Comparison of ENCODE assay signal across 16 mouse cellular contexts in genomic region chr10:11661660-11662250, GRCm38 (mm10).
A peak's percentile ranks its signal among the peaks of the same experiment; 100 is the strongest.
DNase-seq lines count a peak whose midpoint lies in the region; ATAC-seq and TF ChIP-seq lines count a peak whose summit lies in the region.
"Had no signal": no experiment of that assay in that cellular context is flagged by ENCODE, and none has a peak within 500 bp of the region (broad histone marks: within the 10 kb centered on the region; RNA-seq: fewer than 3 reads in every experiment).

No protein-coding gene starts in this region.

- no peak for TF ChIP-seq CTCF in hindbrain, postnatal 0 days (IDR thresholded peaks at IDR 0.05; ENCODE audit: low read depth)
- no peak for TF ChIP-seq CTCF in intestine, postnatal 0 days (IDR thresholded peaks at IDR 0.05; ENCODE audit: low read depth)

- H3K4me2 ChIP-seq in hindbrain, postnatal 0 days (ENCODE audit: low read depth, low read length) = no peak overlapping the region
- H3K4me2 ChIP-seq in hindbrain, embryonic 11.5 days (replicated peaks; ENCODE audit: low read depth, low read length) = no peak overlapping the region
- no peak overlapping the region for H3K4me2 ChIP-seq in intestine, postnatal 0 days (replicated peaks; ENCODE audit: low read depth)
- H3K4me2 ChIP-seq: embryonic facial prominence, embryonic 13.5 days; liver, embryonic 12.5 days; neural tube, embryonic 15.5 days had no signal

- peak; percentile 0 for DNase-seq in cerebellum, adult 9-10 months
- no peak for DNase-seq in cerebellum, adult 8-10 months
- peak; percentile 17 for DNase-seq in hindbrain, postnatal 0 days (ENCODE audit: low spot score)
- no peak for DNase-seq in hindbrain, embryonic 11.5 days (ENCODE audit: low spot score)
- peak; percentile 7 for DNase-seq in NIH3T3 (ENCODE audit: low read depth)
- peak; percentile 66 for DNase-seq in right cerebral cortex, adult 18-20 months
- DNase-seq in urinary bladder, postnatal 36 days (ENCODE audit: low spot score in 2 of 2) = no peak
- DNase-seq: adrenal gland, adult 2 months; forebrain, postnatal 0 days; kidney, adult 18-20 months; lung, postnatal 36 days had no signal

- no peak overlapping the region for H3K9ac ChIP-seq in hindbrain, postnatal 0 days (replicated peaks; ENCODE audit: low read length)
- no peak overlapping the region for H3K9ac ChIP-seq in hindbrain, embryonic 11.5 days (ENCODE audit: low read depth, low read length)
- H3K9ac ChIP-seq in intestine, postnatal 0 days (ENCODE audit: low read depth, low read length) = no peak overlapping the region
- H3K9ac ChIP-seq: embryonic facial prominence, embryonic 13.5 days; forebrain, postnatal 0 days; liver, embryonic 12.5 days; neural tube, embryonic 15.5 days had no signal

- no peak overlapping the region for H3K27ac ChIP-seq in hindbrain, postnatal 0 days
- H3K27ac ChIP-seq in hindbrain, embryonic 11.5 days (ENCODE audit: low read depth, low read length) = no peak overlapping the region
- H3K27ac ChIP-seq in intestine, postnatal 0 days (ENCODE audit: low read depth, low read length) = no peak overlapping the region
- H3K27ac ChIP-seq: embryonic facial prominence, embryonic 13.5 days; liver, embryonic 12.5 days; neural tube, embryonic 15.5 days had no signal

- WGBS in hindbrain, postnatal 0 days = 52% methylated on average over 5 of the region's 5 CpGs
- 74% methylated on average over 5 of the region's 5 CpGs for WGBS in hindbrain, embryonic 11.5 days
- WGBS in intestine, postnatal 0 days = 62% methylated on average over 5 of the region's 5 CpGs

- no peak overlapping the region for H3K4me3 ChIP-seq in hindbrain, postnatal 0 days (ENCODE audit: low read length)
- no peak overlapping the region for H3K4me3 ChIP-seq in hindbrain, embryonic 11.5 days (ENCODE audit: low read depth, low read length)
- no peak overlapping the region for H3K4me3 ChIP-seq in intestine, postnatal 0 days (ENCODE audit: low read depth, low read length)
- H3K4me3 ChIP-seq: embryonic facial prominence, embryonic 13.5 days; liver, embryonic 12.5 days; neural tube, embryonic 15.5 days had no signal

- H3K9me3 ChIP-seq in hindbrain, postnatal 0 days (ENCODE audit: low read length) = no peaks in the 10 kb centered on the region
- no peaks in the 10 kb centered on the region for H3K9me3 ChIP-seq in hindbrain, embryonic 11.5 days (ENCODE audit: control insufficient read depth, low read length)
- H3K9me3 ChIP-seq in intestine, postnatal 0 days (ENCODE audit: control insufficient read depth) = no peaks in the 10 kb centered on the region
- H3K9me3 ChIP-seq: embryonic facial prominence, embryonic 13.5 days; neural tube, embryonic 15.5 days had no signal

- no peaks in the 10 kb centered on the region for H3K36me3 ChIP-seq in hindbrain, postnatal 0 days (ENCODE audit: insufficient read depth, low read length)
- no peaks in the 10 kb centered on the region for H3K36me3 ChIP-seq in hindbrain, embryonic 11.5 days (ENCODE audit: control insufficient read depth, insufficient read depth, low read length)
- H3K36me3 ChIP-seq in intestine, postnatal 0 days (ENCODE audit: control insufficient read depth, insufficient read depth) = no peaks in the 10 kb centered on the region
- H3K36me3 ChIP-seq: embryonic facial prominence, embryonic 13.5 days; liver, embryonic 12.5 days; neural tube, embryonic 15.5 days had no signal

- no peaks in the 10 kb centered on the region for H3K27me3 ChIP-seq in hindbrain, postnatal 0 days (ENCODE audit: insufficient read depth, low read length)
- no peaks in the 10 kb centered on the region for H3K27me3 ChIP-seq in hindbrain, embryonic 11.5 days (ENCODE audit: control insufficient read depth, insufficient read depth, low read length)
- no peaks in the 10 kb centered on the region for H3K27me3 ChIP-seq in intestine, postnatal 0 days (replicated peaks; ENCODE audit: control insufficient read depth, insufficient read depth, low read length)
- H3K27me3 ChIP-seq: embryonic facial prominence, embryonic 13.5 days; liver, embryonic 12.5 days; neural tube, embryonic 15.5 days had no signal

- ATAC-seq in hindbrain, postnatal 0 days = no peak
- ATAC-seq in hindbrain, embryonic 11.5 days (ENCODE audit: low FRiP score) = no peak
- no peak for ATAC-seq in intestine, postnatal 0 days
- ATAC-seq: forebrain, postnatal 0 days; liver, embryonic 12.5 days; midbrain, embryonic 16.5 days had no signal

- no peaks in the 10 kb centered on the region for H3K4me1 ChIP-seq in hindbrain, postnatal 0 days (ENCODE audit: insufficient read depth, low read length)
- H3K4me1 ChIP-seq in hindbrain, embryonic 11.5 days (replicated peaks; ENCODE audit: control insufficient read depth, insufficient read depth, low read length) = no peaks in the 10 kb centered on the region
- H3K4me1 ChIP-seq in intestine, postnatal 0 days (replicated peaks; ENCODE audit: control insufficient read depth, insufficient read depth, low read length) = no peaks in the 10 kb centered on the region
- H3K4me1 ChIP-seq: embryonic facial prominence, embryonic 13.5 days; liver, embryonic 12.5 days; neural tube, embryonic 15.5 days had no signal

Comparison
In these comparisons a context has a peak if more than half of its experiments do, and no peak if none do; other contexts are left out.
1. DNase-seq: peak in cerebellum, adult 9-10 months (single experiment), hindbrain, postnatal 0 days (single experiment), NIH3T3 (single experiment) and right cerebral cortex, adult 18-20 months (single experiment); none in cerebellum, adult 8-10 months (single experiment), hindbrain, embryonic 11.5 days (single experiment) and urinary bladder, postnatal 36 days (0 of 2).